Mouse (Mus musculus) hindbrain, embryonic 16.5 days (tissue): ENCODE results near the gene Slc17a6. TPM values are rescaled to one million over a fixed set of nuclear protein-coding genes. Genes with fewer than 3 reads are reported as not detected.
A peak's percentile ranks its signal among the peaks of the same experiment; 100 is the strongest.

ENCODE experiments used
- ATAC-seq: fragments of 200-750 bp; cut with Nextera tagmentation; 2 replicates; pipeline ENCODE4 v1.8.0; 2017; ENCODE audit warnings: moderate TSS enrichment, moderate library complexity
- H3K27ac ChIP-seq: fragments of 300-500 bp; sonication (generic); 2 replicates; pipeline ENCODE4 v1.5.1; 2014; ENCODE audit warnings: low read depth, mild to moderate bottlenecking, control low read depth, low read length, moderate library complexity
- H3K27me3 ChIP-seq: fragments of 300-500 bp; sonication (generic); replicated peaks from 2 replicates; pipeline ENCODE4 v1.6.1; 2014; ENCODE audit warnings: low read length; ENCODE audit not compliant: control insufficient read depth, insufficient read depth
- H3K36me3 ChIP-seq: fragments of 300-500 bp; sonication (generic); 2 replicates; pipeline ENCODE4 v1.6.1; 2014; ENCODE audit warnings: mild to moderate bottlenecking, low read length, moderate library complexity, mixed read lengths; ENCODE audit not compliant: control insufficient read depth, insufficient read depth
- H3K4me1 ChIP-seq: fragments of 300-500 bp; sonication (generic); 2 replicates; pipeline ENCODE4 v1.6.1; 2014; ENCODE audit warnings: low read depth, low read length; ENCODE audit not compliant: control insufficient read depth, insufficient read depth
- H3K4me2 ChIP-seq: fragments of 300-500 bp; sonication (generic); 2 replicates; pipeline ENCODE4 v1.6.1; 2014; ENCODE audit warnings: mild to moderate bottlenecking, low read length, control low read depth, moderate library complexity
- H3K4me3 ChIP-seq: fragments of 300-500 bp; sonication (generic); 2 replicates; pipeline ENCODE4 v1.5.1; 2014; ENCODE audit warnings: mild to moderate bottlenecking, low read length, control low read depth, moderate library complexity
- H3K9ac ChIP-seq: fragments of 300-500 bp; sonication (generic); 2 replicates; pipeline ENCODE4 v1.6.1; 2014; ENCODE audit warnings: low read depth, mild to moderate bottlenecking, control low read depth, low read length, moderate library complexity
- H3K9me3 ChIP-seq: fragments of 300-500 bp; sonication (generic); 2 replicates; pipeline ENCODE4 v1.6.1; 2014; ENCODE audit warnings: mild to moderate bottlenecking, low read length, moderate library complexity; ENCODE audit not compliant: control insufficient read depth
- WGBS: fragments of 180-500 bp; shearing (Covaris S2); extraction: QIAGEN DNeasy Blood & Tissue Kit; methylation state at CpG from one replicate; pipeline ENCODE4 v1.1.7; 2014; 5-methylcytosine and 5-hydroxymethylcytosine counted together
- polyA plus RNA-seq: library from polyadenylated mRNA; unstranded; fragments of >200 nt; fragmentation: Nextera tagmentation; extraction: Ambion mirVana; gene quantifications from 2 replicates; pipeline ENCODE4 v1.2.1, GENCODE M21; 2015

Slc17a6 gene
- 112 and 126 TPM in 2 replicates for polyA plus RNA-seq

DNA sequence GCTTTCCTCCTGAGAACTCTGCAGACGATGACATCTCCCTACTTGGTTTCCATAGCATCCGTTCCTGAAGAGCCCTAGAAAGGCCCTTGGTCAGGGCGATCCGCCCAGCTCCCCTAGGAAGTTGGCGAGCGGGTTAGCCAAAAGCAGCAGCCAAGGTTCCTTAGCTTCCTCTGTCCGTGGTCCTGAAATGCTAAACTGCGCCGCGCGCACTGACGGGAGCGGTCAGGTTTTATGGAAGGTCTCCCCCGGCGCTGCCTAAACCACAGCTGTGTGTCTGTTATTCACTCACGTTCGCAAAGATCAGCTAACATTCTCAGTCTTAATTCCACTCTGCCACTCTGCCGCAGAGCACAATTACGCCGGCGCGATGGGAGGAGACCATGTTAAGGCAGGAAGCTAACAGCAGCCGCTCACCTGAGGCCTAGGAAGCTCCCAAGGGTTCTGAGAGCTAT is at the start of gene Slc17a6:
Slc17a6 (plus strand) TSS at position 313 of the 452 bp plus-strand sequence.
- under 1% methylated on average over 23 of the region's 23 CpGs for WGBS
- peak; percentile 81 for ATAC-seq
- H3K4me1 ChIP-seq, result no peaks in the 10 kb centered on the region

DNA sequence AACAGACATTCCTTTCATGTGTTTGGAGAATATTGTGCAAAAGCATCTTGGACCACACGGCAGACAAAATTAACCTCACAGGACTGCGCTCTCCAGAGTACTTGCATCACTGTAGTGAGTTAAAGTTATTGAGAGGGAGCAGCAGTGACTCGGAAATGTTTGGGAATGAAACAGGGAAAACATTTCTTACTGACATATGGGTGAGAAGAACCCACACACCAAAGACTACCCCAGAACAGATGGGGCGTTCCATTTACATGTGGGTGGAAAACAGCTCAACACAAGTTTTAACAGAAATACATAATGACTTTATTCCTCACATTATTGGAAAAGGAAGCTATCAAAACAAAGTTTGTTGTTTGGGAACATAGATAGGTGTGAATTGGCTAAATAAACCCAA is 21.8 kb upstream of the Slc17a6 start:
- no peak overlapping the region for H3K9ac ChIP-seq
- no peaks in the 10 kb centered on the region for H3K9me3 ChIP-seq
- no peaks in the 10 kb centered on the region for H3K4me1 ChIP-seq
- H3K36me3 ChIP-seq, result no peaks in the 10 kb centered on the region
- H3K4me3 ChIP-seq, result no peak overlapping the region
- no peak for ATAC-seq
- H3K27me3 ChIP-seq, result no peaks in the 10 kb centered on the region
- no peak overlapping the region for H3K27ac ChIP-seq
- no peak overlapping the region for H3K4me2 ChIP-seq
- 86% methylated on average over 4 of the region's 4 CpGs for WGBS

More for the DNA sequence above, at the start of gene Slc17a6:
- Histone ChIP-seq H3K27me3 (no peaks in the 10 kb centered on the region; the same call in 1 of the 2 replicates), H3K9me3 (no peaks in the 10 kb centered on the region), H3K4me2 (peak within 1 kb of the TSS; percentile 37), H3K9ac (peak within 1 kb of the TSS; percentile 61), H3K4me3 (peak within 1 kb of the TSS; percentile 44), H3K27ac (peak within 1 kb of the TSS; percentile 91), H3K36me3 (no peaks in the 10 kb centered on the region)

DNA sequence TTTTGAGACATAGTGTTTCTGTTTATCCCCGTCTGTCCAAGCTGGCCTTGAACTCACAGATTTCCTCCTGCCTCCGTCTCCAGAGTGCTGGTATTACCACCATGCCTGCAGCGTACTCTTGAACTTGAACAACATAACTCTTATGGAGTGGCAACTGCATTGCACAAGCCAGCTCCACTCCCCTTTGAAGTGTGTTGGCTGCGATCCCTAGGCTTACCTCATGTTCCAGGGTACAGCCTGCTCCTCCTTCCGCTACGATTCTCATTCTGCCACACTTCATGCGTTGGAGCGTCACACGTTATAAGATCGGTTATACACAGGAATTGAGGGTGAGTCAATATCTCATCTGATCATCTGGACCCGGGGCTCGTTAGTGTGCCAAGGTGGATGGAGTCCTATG is 18.1 kb upstream of the Slc17a6 start:
- H3K27me3 ChIP-seq, result no peaks in the 10 kb centered on the region
- no peaks in the 10 kb centered on the region for H3K36me3 ChIP-seq
- WGBS, result 90% methylated on average over 12 of the region's 12 CpGs
- no peaks in the 10 kb centered on the region for H3K4me1 ChIP-seq
- no peak for ATAC-seq
- H3K4me3 ChIP-seq, result no peak overlapping the region
- no peak overlapping the region for H3K9ac ChIP-seq
- H3K27ac ChIP-seq, result no peak overlapping the region
- H3K9me3 ChIP-seq, result no peaks in the 10 kb centered on the region
- no peak overlapping the region for H3K4me2 ChIP-seq

DNA sequence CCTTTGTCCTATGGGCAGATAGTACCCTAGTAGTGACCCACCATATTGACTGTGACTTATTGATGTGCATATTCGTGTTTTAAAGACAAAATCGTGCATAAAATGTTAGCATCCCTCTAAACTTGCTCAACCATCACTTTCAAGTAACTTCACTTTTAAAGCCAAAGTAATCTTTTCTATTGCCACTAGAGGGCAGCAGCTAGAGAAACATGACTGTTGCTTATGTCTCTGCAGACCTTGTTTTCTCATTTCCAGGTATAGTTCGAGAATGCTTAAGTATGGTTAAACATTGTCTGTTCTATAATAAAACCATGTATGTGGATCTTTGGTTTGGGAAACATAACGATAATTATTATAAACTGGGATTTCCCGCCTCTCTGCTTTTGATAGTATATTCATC is 7.4 kb upstream of the Slc17a6 start:
- Histone ChIP-seq H3K9me3 (no peaks in the 10 kb centered on the region), H3K27ac (no peak overlapping the region), H3K9ac (no peak overlapping the region), H3K36me3 (no peaks in the 10 kb centered on the region), H3K4me2 (no peak overlapping the region), H3K4me3 (no peak overlapping the region), H3K4me1 (no peaks in the 10 kb centered on the region), H3K27me3 (no peaks in the 10 kb centered on the region)
- ATAC-seq, result no peak
- WGBS, result 41% methylated on average over 5 of the region's 5 CpGs

DNA sequence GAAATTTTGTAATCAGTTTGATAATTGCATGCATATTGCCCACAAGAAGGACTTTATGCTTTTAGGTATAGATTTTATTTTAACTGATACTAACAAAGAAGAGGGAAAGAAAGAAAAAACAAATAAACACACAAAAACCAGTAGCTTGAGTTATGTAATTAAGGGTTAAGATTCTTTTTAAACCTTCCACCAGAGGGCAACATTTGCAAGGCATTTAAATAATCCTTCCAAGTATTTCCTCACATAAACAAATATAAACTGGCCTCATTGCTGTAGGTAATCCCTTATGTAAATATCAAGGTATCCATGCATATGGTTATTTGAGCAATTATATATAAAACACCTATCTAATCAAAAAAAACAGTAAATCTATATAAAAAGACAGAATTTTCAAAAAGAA is 3.9 kb upstream of the Slc17a6 start:
- H3K9ac ChIP-seq, result no peak overlapping the region
- no peaks in the 10 kb centered on the region for H3K4me1 ChIP-seq
- no peaks in the 10 kb centered on the region for H3K9me3 ChIP-seq
- H3K4me2 ChIP-seq, result no peak overlapping the region
- no peak overlapping the region for H3K27ac ChIP-seq
- H3K36me3 ChIP-seq, result no peaks in the 10 kb centered on the region
- ATAC-seq, result no peak
- H3K4me3 ChIP-seq, result no peak overlapping the region
- H3K27me3 ChIP-seq, result no peaks in the 10 kb centered on the region; the same call in 1 of the 2 replicates

DNA sequence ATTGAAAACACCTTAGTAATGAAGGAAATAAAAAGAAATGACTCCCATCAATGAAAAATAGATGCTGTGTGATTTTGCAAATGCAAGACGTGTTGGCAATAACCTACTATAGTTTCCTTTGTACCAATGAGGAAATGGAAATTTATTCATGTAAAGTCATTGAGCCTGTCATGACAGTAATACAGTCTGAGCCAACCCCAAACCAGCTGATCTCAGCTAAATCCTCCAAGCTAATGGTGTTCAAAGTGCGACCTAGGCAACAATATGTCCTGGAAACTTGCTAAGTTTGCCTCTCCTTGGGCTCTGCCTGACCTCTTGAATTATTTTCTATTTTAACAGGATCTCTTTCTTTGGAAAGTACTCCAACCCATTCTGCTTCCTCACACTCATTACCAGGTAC is 3.4 kb upstream of the Slc17a6 start:
- no peaks in the 10 kb centered on the region for H3K4me1 ChIP-seq
- H3K27ac ChIP-seq, result no peak overlapping the region
- H3K36me3 ChIP-seq, result no peaks in the 10 kb centered on the region
- H3K9ac ChIP-seq, result no peak overlapping the region
- WGBS, result 25% methylated on average over 2 of the region's 2 CpGs
- no peak for ATAC-seq
- H3K27me3 ChIP-seq, result no peaks in the 10 kb centered on the region; the same call in 1 of the 2 replicates
- no peak overlapping the region for H3K4me2 ChIP-seq
- H3K4me3 ChIP-seq, result no peak overlapping the region
- H3K9me3 ChIP-seq, result no peaks in the 10 kb centered on the region

DNA sequence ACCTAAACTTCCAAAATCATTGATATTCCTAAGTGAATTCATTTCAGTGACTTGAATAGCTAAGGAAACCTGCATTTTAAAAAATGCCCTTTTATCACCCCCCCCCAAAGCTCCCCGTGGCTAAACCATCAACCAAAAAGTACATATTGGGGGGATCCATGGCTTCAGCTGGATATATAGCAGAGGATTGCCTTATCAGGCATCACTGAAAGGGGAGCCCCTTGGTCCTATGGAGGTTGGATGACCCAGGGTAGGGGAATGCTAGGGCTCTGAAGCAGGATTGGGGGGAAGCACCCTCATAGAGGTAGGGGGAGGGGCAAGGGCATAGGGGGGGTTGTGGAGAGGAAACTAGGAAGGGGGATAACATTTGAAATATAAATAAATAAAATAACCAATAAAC is 1.8 kb upstream of the Slc17a6 start:
- no peak for ATAC-seq
- no peak overlapping the region; the same call in 1 of the 2 replicates for H3K27ac ChIP-seq

DNA sequence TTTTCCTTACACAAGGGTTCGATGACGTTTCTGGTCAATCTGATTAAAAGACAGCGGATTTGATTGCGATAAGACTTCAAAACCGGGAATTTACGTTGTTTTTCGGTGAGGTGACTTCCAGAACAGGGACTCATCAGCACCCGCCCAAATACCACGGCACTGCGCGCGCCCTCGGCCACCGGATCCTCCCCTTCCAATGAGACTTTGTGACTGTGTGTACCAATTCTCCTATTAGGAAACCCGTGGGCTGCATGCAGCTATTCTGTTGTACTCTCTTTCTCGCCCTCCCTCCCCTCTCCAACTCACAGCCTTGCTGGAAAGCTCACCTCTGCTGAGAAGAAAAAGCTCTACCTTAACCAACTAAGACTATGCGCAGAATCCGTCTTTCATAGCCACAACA is 390 bp downstream of the Slc17a6 start:
- Histone ChIP-seq H3K4me1 (no peaks in the 10 kb centered on the region; the same call in 1 of the 2 replicates), H3K4me2 (peak overlapping the region; percentile 37), H3K36me3 (no peaks in the 10 kb centered on the region), H3K9me3 (no peaks in the 10 kb centered on the region), H3K9ac (peak overlapping the region; percentile 61), H3K27me3 (no peaks in the 10 kb centered on the region; the same call in 1 of the 2 replicates), H3K27ac (peak overlapping the region; percentile 91), H3K4me3 (peak overlapping the region; percentile 44)
- ATAC-seq, result peak; percentile 43; the same call in 1 of the 2 replicates
- WGBS, result 1% methylated on average over 18 of the region's 18 CpGs

More for the DNA sequence above, 1.8 kb upstream of the Slc17a6 start:
- WGBS, result 58% methylated on average over 1 of the region's 1 CpGs
- Histone ChIP-seq H3K4me2 (peak overlapping the region; percentile 21; the same call in 1 of the 2 replicates), H3K4me1 (no peaks in the 10 kb centered on the region), H3K4me3 (no peak overlapping the region), H3K36me3 (no peaks in the 10 kb centered on the region), H3K9ac (no peak overlapping the region), H3K27me3 (no peaks in the 10 kb centered on the region; the same call in 1 of the 2 replicates), H3K9me3 (no peaks in the 10 kb centered on the region)

DNA sequence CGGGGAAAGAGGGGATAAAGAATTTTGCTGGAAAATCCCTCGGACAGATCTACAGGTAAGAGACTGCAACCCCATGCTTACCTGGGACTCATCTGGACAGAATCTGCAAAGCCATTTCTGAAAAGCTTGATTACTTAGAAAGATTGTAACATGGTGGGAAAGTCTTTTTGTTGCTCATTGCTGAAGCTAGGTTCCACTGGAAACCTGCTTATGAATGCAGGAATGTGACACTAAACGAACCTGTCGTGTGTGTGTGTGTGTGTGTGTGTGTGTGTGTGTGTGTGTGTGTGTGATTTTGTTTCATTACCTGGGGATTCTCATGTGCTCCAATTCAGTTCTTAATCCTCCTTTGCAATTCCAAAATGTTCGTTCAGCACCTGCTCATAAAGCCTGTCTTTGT is 860 bp downstream of the Slc17a6 start:
- Histone ChIP-seq H3K27ac (peak overlapping the region; percentile 91), H3K9me3 (no peaks in the 10 kb centered on the region), H3K4me2 (no peak overlapping the region), H3K4me3 (peak overlapping the region; percentile 44), H3K9ac (peak overlapping the region; percentile 61), H3K36me3 (no peaks in the 10 kb centered on the region), H3K27me3 (peaks cover 1% of the 10 kb centered on the region), H3K4me1 (no peaks in the 10 kb centered on the region; the same call in 1 of the 2 replicates)
- 2% methylated on average over 5 of the region's 5 CpGs for WGBS
- ATAC-seq, result no peak
